Mouse (Mus musculus): ENCODE measurements at regions not wholly inside any gene's neighbourhood (a gene's known extent, or its start where the extent isn't known, plus 50 kb on each side); places are given as distances from the start of the nearest gene placed in this dataset.

DNA sequence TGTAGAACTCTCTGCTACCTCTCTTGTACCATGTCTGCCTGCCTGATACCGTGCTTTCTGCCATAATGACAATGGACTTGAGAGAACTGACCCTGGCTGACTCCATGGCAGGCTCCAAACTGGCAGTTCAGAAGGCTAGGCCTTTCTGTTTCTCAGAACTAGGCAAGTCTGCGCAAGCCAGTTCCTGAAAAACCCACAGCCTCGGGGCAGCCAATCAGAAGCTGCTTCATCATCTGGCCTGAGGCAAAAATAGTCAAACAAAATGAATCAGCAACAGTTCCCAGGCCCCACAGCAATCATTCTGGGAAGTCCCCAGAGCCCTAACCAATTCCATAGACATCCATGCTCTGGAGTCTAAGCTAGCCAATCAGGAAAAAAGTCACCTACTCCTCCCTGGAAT is 284.5 kb downstream of the Olfr1505 start:
- no peaks in the 10 kb centered on the region for H3K4me1 ChIP-seq (ENCODE audit: control insufficient read depth, insufficient read depth, low read length)
- H3K27me3 ChIP-seq (ENCODE audit: control insufficient read depth, insufficient read depth, low read length), result no peaks in the 10 kb centered on the region
- 93% methylated on average over 3 of the region's 3 CpGs for WGBS
- no peak for DNase-seq
- no peak for TF ChIP-seq POLR2A (IDR thresholded peaks at IDR 0.05; ENCODE audit: borderline replicate concordance, insufficient read depth, low read length)
- no peak for TF ChIP-seq CTCF (IDR thresholded peaks at IDR 0.05; ENCODE audit: borderline replicate concordance, insufficient read depth, low read depth, low read length)
- H3K4me3 ChIP-seq (replicated peaks; ENCODE audit: insufficient read depth, low read depth, low read length), result no peak overlapping the region
- no peak overlapping the region for H3K27ac ChIP-seq (ENCODE audit: insufficient read depth, low read length)

DNA sequence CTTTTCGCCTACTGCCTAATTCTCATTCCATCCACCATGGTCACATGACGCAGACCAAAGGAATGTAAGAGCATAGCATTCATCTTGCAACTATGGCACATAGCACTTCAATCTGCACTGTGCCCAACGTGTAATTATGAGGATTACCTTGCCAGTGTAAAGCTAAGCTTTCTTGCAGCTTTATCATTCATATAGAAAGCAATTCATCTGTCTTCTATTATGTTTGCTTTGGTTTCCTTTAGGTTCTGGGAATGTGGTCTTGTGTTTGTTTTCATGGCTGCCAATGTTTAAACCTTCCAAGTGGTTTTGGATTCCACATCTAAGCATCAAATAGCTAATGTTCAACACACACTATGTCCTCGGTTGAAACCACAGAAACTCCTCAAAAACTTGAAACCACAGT is 307.2 kb downstream of the Olfr1505 start:
- H3K4me3 ChIP-seq (replicated peaks; ENCODE audit: insufficient read depth, low read depth, low read length), result no peak overlapping the region
- H3K4me1 ChIP-seq (ENCODE audit: control insufficient read depth, insufficient read depth, low read length), result no peaks in the 10 kb centered on the region
- no peak for DNase-seq
- TF ChIP-seq CTCF (IDR thresholded peaks at IDR 0.05; ENCODE audit: borderline replicate concordance, insufficient read depth, low read depth, low read length) (no peak), POLR2A (IDR thresholded peaks at IDR 0.05; ENCODE audit: borderline replicate concordance, insufficient read depth, low read length) (no peak)
- H3K27ac ChIP-seq (ENCODE audit: insufficient read depth, low read length), result no peak overlapping the region
- H3K27me3 ChIP-seq (ENCODE audit: control insufficient read depth, insufficient read depth, low read length), result no peaks in the 10 kb centered on the region
- 84% methylated on average over 4 of the region's 4 CpGs for WGBS

DNA sequence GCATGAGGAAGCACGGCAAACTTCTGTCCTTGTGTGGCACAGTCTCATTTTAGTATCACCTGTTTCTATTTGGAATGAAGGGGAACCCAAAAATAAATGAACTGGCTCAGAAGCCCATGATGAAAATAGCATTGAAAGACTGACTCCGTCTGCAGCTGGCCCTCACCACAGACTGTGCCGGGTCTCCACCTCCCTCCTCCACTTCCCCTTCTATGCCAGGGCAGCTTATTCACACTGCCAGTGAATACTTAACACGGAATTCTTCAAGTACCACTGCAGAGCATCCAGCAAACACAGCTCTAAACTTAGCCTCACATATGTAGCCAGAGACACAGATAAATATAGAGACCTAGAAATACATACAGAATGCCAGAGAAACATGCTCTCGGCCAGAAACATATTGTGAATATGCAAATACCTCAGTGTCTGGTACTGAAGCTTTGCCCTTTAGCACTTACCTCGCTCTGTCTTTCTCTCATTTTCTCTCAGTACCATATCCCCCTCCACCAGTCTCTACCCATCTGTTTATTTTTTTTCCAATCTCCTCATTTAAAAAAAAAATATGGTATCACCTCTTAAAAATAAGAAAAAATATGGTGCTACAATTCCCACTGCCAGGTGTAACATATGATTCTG is 311.8 kb downstream of the Olfr1505 start:
- Histone ChIP-seq H3K4me3 (replicated peaks; ENCODE audit: insufficient read depth, low read depth, low read length) (no peak overlapping the region), H3K27me3 (ENCODE audit: control insufficient read depth, insufficient read depth, low read length) (no peaks in the 10 kb centered on the region), H3K4me1 (ENCODE audit: control insufficient read depth, insufficient read depth, low read length) (no peaks in the 10 kb centered on the region), H3K27ac (ENCODE audit: insufficient read depth, low read length) (no peak overlapping the region)
- no peak for DNase-seq
- TF ChIP-seq CTCF (IDR thresholded peaks at IDR 0.05; ENCODE audit: borderline replicate concordance, insufficient read depth, low read depth, low read length) (no peak), POLR2A (IDR thresholded peaks at IDR 0.05; ENCODE audit: borderline replicate concordance, insufficient read depth, low read length) (no peak)
- WGBS, result 43% methylated on average over 6 of the region's 6 CpGs

DNA sequence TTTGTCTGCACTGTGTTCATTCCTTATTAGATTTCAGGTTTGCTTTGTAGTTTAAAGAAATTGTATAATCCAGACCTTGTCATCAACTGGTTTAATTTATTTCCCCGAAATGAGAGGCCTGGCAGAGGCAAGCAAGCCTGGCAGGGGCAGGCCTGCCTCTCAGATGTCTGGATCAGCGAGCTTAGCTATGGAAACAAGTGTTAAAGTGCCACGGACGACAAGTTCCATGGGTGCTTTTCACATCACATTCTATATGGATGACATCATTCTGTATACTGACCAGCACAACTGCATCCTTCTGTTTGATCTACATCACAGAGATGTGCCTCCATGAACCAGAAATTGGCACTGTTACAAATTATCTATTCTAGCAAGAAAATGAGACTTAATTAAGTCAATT is 312.5 kb downstream of the Olfr1505 start:
- no peak overlapping the region for H3K4me3 ChIP-seq (replicated peaks; ENCODE audit: insufficient read depth, low read depth, low read length)
- DNase-seq, result no peak
- H3K4me1 ChIP-seq (ENCODE audit: control insufficient read depth, insufficient read depth, low read length), result no peaks in the 10 kb centered on the region
- TF ChIP-seq CTCF (IDR thresholded peaks at IDR 0.05; ENCODE audit: borderline replicate concordance, insufficient read depth, low read depth, low read length) (no peak), POLR2A (IDR thresholded peaks at IDR 0.05; ENCODE audit: borderline replicate concordance, insufficient read depth, low read length) (no peak)
- no peaks in the 10 kb centered on the region for H3K27me3 ChIP-seq (ENCODE audit: control insufficient read depth, insufficient read depth, low read length)
- 56% methylated on average over 4 of the region's 4 CpGs for WGBS
- no peak overlapping the region for H3K27ac ChIP-seq (ENCODE audit: insufficient read depth, low read length)

DNA sequence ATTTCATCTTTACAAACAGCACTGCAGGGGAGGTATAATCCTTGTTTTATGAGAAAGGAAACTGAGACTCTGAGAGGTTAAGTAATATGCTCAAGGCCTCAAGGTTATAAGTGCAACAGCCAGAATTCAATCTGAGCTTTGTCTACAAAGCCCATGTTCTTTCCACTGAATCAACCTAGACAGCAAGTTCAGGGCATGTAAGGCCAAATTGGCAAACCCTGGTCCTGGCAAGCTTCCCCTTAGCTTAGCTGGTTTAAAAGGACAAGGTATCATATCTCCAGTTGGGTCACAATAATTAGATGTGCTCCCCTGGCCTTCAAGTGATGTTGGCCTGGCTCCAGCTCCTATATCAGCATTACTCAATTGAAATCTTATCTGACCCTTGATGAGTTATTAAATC is 313.2 kb downstream of the Olfr1505 start:
- H3K27ac ChIP-seq (ENCODE audit: insufficient read depth, low read length), result no peak overlapping the region
- no peaks in the 10 kb centered on the region for H3K27me3 ChIP-seq (ENCODE audit: control insufficient read depth, insufficient read depth, low read length)
- TF ChIP-seq CTCF (IDR thresholded peaks at IDR 0.05; ENCODE audit: borderline replicate concordance, insufficient read depth, low read depth, low read length) (no peak), POLR2A (IDR thresholded peaks at IDR 0.05; ENCODE audit: borderline replicate concordance, insufficient read depth, low read length) (no peak)
- DNase-seq, result no peak
- no peak overlapping the region for H3K4me3 ChIP-seq (replicated peaks; ENCODE audit: insufficient read depth, low read depth, low read length)
- H3K4me1 ChIP-seq (ENCODE audit: control insufficient read depth, insufficient read depth, low read length), result no peaks in the 10 kb centered on the region

DNA sequence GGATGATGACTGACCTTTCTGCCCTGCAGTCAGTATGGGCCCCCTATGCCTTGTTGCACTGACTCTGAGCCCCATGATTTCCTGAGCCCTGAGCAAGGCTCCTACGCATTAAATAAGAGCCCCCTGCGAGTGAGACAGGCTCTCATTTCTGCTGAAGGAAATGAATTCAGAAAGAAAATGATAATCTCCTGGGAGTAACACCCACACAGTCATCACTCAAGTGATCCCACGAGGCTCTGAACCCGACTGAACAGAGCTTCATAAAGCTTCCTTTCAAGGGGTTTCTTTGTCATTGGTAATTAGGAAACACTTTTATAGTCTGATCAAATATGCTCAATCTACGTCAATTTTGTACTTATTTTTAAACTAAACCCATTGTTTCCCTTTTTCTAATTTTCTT is 330.2 kb downstream of the Olfr1505 start:
- Histone ChIP-seq H3K27ac (ENCODE audit: insufficient read depth, low read length) (no peak overlapping the region), H3K4me1 (ENCODE audit: control insufficient read depth, insufficient read depth, low read length) (peaks cover under 1% of the 10 kb centered on the region; the same call in 1 of the 2 replicates), H3K4me3 (replicated peaks; ENCODE audit: insufficient read depth, low read depth, low read length) (no peak overlapping the region), H3K27me3 (ENCODE audit: control insufficient read depth, insufficient read depth, low read length) (no peaks in the 10 kb centered on the region; the same call in 1 of the 2 replicates)
- TF ChIP-seq POLR2A (IDR thresholded peaks at IDR 0.05; ENCODE audit: borderline replicate concordance, insufficient read depth, low read length) (no peak), CTCF (IDR thresholded peaks at IDR 0.05; ENCODE audit: borderline replicate concordance, insufficient read depth, low read depth, low read length) (no peak)
- WGBS, result 82% methylated on average over 5 of the region's 5 CpGs
- DNase-seq, result no peak

DNA sequence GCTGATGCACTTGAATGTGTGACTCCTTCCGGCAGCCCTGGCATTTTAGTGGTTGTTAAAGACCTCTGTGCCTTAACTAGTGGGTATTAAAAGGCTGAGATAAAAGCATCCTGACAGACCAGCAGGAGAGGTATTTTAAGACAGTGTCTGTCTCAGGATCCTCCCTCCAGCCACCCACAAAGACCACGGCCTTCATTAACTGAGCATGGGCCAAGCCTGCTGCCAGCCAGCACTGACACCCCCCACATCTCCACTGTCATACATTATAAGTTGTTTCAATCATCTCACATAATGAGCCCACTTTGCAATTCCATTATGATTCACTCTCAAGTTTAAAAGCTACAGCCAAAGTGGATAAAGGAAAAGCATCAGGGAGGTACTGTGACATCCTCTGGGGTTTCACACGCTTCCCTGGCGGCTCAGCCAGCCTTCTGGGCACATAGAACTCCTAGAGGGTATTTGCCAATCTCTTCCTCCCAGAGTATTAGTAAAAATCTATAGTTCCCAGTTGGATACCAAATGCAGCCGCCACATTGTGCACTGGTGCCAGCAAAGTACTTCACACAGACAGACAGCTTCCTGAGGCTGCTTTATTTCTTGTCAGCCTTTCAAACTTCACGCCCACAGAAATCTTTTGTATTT is 333.8 kb downstream of the Olfr1505 start:
- 37% methylated on average over 6 of the region's 6 CpGs for WGBS
- Histone ChIP-seq H3K27ac (ENCODE audit: insufficient read depth, low read length) (no peak overlapping the region), H3K27me3 (ENCODE audit: control insufficient read depth, insufficient read depth, low read length) (no peaks in the 10 kb centered on the region), H3K4me3 (replicated peaks; ENCODE audit: insufficient read depth, low read depth, low read length) (no peak overlapping the region), H3K4me1 (ENCODE audit: control insufficient read depth, insufficient read depth, low read length) (peaks cover 5% of the 10 kb centered on the region; the same call in 1 of the 2 replicates)
- TF ChIP-seq CTCF (IDR thresholded peaks at IDR 0.05; ENCODE audit: borderline replicate concordance, insufficient read depth, low read depth, low read length), result no peak
- no peak for TF ChIP-seq POLR2A (IDR thresholded peaks at IDR 0.05; ENCODE audit: borderline replicate concordance, insufficient read depth, low read length)
- DNase-seq, result peak; percentile 21 to 32

DNA sequence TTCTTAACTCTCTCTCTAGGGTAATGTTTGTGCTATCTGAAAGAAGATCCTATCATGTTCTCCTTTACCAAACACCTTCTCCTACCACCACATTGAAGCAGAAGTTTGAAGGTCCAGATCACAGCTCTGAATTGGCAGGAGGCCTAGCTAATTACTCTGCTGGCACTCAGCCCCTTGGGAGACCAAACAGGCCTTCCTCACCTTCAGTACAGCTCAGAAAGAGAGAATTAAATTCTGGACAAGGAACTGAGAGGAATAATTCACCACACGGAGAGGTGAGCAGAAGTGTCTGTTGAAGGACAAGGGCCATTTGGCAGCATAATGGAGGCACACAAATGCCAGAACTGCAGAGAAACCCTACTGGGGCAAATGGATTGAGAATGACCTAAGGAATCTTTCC is 334.6 kb downstream of the Olfr1505 start:
- DNase-seq, result peak; percentile 74 to 84
- Histone ChIP-seq H3K27ac (ENCODE audit: insufficient read depth, low read length) (no peak overlapping the region), H3K4me3 (replicated peaks; ENCODE audit: insufficient read depth, low read depth, low read length) (no peak overlapping the region), H3K27me3 (ENCODE audit: control insufficient read depth, insufficient read depth, low read length) (no peaks in the 10 kb centered on the region), H3K4me1 (ENCODE audit: control insufficient read depth, insufficient read depth, low read length) (peaks cover 5% of the 10 kb centered on the region; the same call in 1 of the 2 replicates)
- TF ChIP-seq CTCF (IDR thresholded peaks at IDR 0.05; ENCODE audit: borderline replicate concordance, insufficient read depth, low read depth, low read length) (no peak), POLR2A (IDR thresholded peaks at IDR 0.05; ENCODE audit: borderline replicate concordance, insufficient read depth, low read length) (no peak)
- WGBS, result 11% methylated on average over 1 of the region's 1 CpGs
